In genomic region chr15:42894611-42895010, GRCm38 (mm10) we compare ENCODE assay signal across 16 mouse cellular contexts.
"Had no signal": no experiment of that assay in that cellular context is flagged by ENCODE, and none has a peak within 500 bp of the region (broad histone marks: within the 10 kb centered on the region; RNA-seq: fewer than 3 reads in every experiment).

No protein-coding gene starts in this region.

- H3K9ac ChIP-seq: neural tube, embryonic 13.5 days; neural tube, embryonic 15.5 days; stomach, embryonic 15.5 days had no signal

- H3K4me3 ChIP-seq: neural tube, embryonic 13.5 days; neural tube, embryonic 15.5 days; stomach, embryonic 15.5 days had no signal

- H3K27me3 ChIP-seq: neural tube, embryonic 13.5 days; neural tube, embryonic 15.5 days; stomach, embryonic 15.5 days had no signal

- H3K36me3 ChIP-seq: neural tube, embryonic 13.5 days; neural tube, embryonic 15.5 days; stomach, embryonic 15.5 days had no signal

- H3K4me1 ChIP-seq: neural tube, embryonic 13.5 days; neural tube, embryonic 15.5 days; stomach, embryonic 15.5 days had no signal

- DNase-seq: retina, postnatal 1 day; right cerebral cortex, adult 18-20 months; right cerebral cortex, postnatal 14 days; right cerebral cortex, postnatal 25 days; right cerebral cortex, postnatal 4 days; spleen, adult 18-20 months; thymus, adult 18-20 months; thymus, adult 2 months; thymus, postnatal 14 days; thymus, postnatal 25 days; thymus, postnatal 36 days; thymus, postnatal 4 days had no signal

- H3K27ac ChIP-seq: neural tube, embryonic 13.5 days; neural tube, embryonic 15.5 days; stomach, embryonic 15.5 days; stomach, postnatal 0 days had no signal
